Mouse (Mus musculus): ENCODE measurements around the gene Gm609. TPM values are rescaled to one million over a fixed set of nuclear protein-coding genes. Genes with fewer than 3 reads are reported as not detected.
"Not testable (repeated sequence)": the region's sequence is repeated elsewhere in the genome, so short reads cannot be mapped to it uniquely, and the experiment has no call there.

The Gm609 gene
- polyA plus RNA-seq (2014; fragmentation: Nextera tagmentation; extraction: Ambion mirVana) = not detected in 2 replicates

DNA sequence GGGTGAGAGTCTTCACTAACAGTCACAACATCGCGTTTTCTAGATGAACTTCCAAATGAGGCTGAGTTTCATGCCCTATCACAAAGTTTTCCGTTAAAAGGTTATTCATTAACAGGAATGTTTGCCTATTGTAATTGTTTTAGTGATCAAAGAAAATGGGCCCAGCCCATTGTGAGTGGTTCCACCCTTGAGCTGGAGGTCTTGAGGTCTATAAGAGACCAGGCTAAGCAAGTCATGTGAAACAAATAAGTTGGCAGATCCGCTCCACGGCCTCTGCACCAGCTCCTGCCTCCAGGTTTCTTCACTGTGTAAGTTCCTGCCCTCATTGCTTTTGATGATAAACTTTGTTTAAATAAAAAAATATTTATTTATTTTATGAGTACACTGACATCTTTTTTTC is at the start of gene Gm609:
Gm609 (minus strand) TSS at position 43 of the 400 bp plus-strand sequence.
- Histone ChIP-seq H3K36me3 (ENCODE audit: control insufficient read depth, insufficient read depth, low read length) (no peaks in the 10 kb centered on the region), H3K4me2 (ENCODE audit: low read depth, severe bottlenecking) (no peak within 1 kb of the TSS), H3K4me3 (ENCODE audit: low read depth, low read length) (no peak within 1 kb of the TSS), H3K27me3 (ENCODE audit: control insufficient read depth, insufficient read depth, low read length) (no peaks in the 10 kb centered on the region), H3K27ac (replicated peaks; ENCODE audit: low read depth, low read length) (no peak within 1 kb of the TSS), H3K9ac (ENCODE audit: low read length) (no peak within 1 kb of the TSS), H3K4me1 (ENCODE audit: control insufficient read depth, insufficient read depth, low read length) (no peaks in the 10 kb centered on the region), H3K9me3 (ENCODE audit: control insufficient read depth, low read length) (no peaks in the 10 kb centered on the region)
- no peak for ATAC-seq (ENCODE audit: insufficient number of reproducible peaks, low FRiP score, low TSS enrichment, low read depth)
- no peak for DNase-seq (ENCODE audit: low spot score)
- WGBS = 87% methylated on average over 5 of the region's 5 CpGs

DNA sequence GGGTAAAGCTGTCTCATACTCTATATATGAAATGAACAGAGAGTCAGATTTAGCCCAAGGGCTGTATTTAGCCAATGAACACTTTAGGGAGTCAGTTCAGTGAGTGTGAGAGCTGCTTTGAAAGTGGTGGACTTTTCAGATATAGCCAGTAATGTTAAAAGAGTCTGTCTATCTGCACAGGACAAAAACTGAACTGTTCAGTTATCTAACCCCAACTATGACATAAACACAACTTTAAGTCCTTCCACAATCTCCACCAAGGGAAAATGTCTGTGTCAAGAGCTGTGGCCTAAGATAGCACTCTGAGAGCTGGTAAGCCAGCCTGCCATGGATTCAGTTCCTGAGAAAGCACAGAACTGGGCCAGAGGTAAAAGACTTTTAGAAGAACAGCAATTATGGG is 49.3 kb upstream of the Gm609 start:
- no peaks in the 10 kb centered on the region for H3K9me3 ChIP-seq (ENCODE audit: control insufficient read depth, low read length)
- H3K9ac ChIP-seq (ENCODE audit: low read length) = no peak overlapping the region
- ATAC-seq (ENCODE audit: insufficient number of reproducible peaks, low FRiP score, low TSS enrichment, low read depth) (no peak), DNase-seq (ENCODE audit: low spot score) (no peak)
- H3K27ac ChIP-seq (replicated peaks; ENCODE audit: low read depth, low read length) = no peak overlapping the region
- H3K4me3 ChIP-seq (ENCODE audit: low read depth, low read length) = no peak overlapping the region
- no peaks in the 10 kb centered on the region for H3K36me3 ChIP-seq (ENCODE audit: control insufficient read depth, insufficient read depth, low read length)
- H3K4me1 ChIP-seq (ENCODE audit: control insufficient read depth, insufficient read depth, low read length) = no peaks in the 10 kb centered on the region
- H3K27me3 ChIP-seq (ENCODE audit: control insufficient read depth, insufficient read depth, low read length) = no peaks in the 10 kb centered on the region
- H3K4me2 ChIP-seq (ENCODE audit: low read depth, severe bottlenecking) = no peak overlapping the region

DNA sequence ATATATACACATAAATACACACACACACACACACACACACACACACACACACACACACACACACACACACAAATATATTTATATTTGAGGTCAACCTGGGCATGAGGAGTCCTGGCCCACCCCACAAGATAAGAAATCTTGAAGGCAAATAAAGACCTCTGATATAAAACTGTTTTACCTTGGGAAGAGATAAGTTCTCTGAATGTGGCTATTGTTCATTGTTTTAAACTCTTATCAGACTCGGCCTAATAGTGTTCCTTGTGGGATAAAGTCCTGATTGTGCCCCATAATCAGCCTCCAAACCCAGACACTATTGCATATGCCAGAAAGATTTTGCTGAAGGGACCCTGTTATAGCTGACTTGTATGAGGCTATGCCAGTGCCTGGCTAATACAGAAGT is 45.6 kb upstream of the Gm609 start:
- not testable (repeated sequence) for DNase-seq (ENCODE audit: low spot score); H3K4me3 ChIP-seq (ENCODE audit: low read depth, low read length); H3K9me3 ChIP-seq (ENCODE audit: control insufficient read depth, low read length); H3K9ac ChIP-seq (ENCODE audit: low read length); H3K4me2 ChIP-seq (ENCODE audit: low read depth, severe bottlenecking); H3K4me1 ChIP-seq (ENCODE audit: control insufficient read depth, insufficient read depth, low read length); H3K27me3 ChIP-seq (ENCODE audit: control insufficient read depth, insufficient read depth, low read length); H3K27ac ChIP-seq (replicated peaks; ENCODE audit: low read depth, low read length); ATAC-seq (ENCODE audit: insufficient number of reproducible peaks, low FRiP score, low TSS enrichment, low read depth); H3K36me3 ChIP-seq (ENCODE audit: control insufficient read depth, insufficient read depth, low read length)
- 90% methylated on average over 1 of the region's 1 CpGs for WGBS

DNA sequence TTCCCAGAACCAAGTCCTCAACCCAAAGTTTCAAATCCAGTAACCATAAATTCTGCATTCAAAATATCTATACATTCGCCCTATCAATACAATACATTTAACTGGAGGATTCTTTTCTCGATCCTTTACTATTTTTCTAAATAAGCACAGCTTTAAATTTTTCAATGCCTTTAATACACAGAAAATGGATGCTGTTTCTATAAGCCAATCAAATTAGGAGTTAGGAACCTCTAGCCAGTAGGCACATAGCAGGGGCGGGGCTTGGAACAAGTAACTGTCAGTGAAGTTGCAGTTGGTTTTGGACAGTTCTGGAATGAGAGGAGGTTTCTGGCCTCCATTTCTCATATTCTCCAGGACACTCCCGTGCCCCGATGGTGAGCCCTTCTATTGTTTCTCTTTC is 42.2 kb upstream of the Gm609 start, which contains the start of gene Slc9c1:
Slc9c1 (plus strand) TSS at position 301 of the 400 bp plus-strand sequence.
- ATAC-seq (ENCODE audit: insufficient number of reproducible peaks, low FRiP score, low TSS enrichment, low read depth) (no peak), DNase-seq (ENCODE audit: low spot score) (no peak)
- H3K4me2 ChIP-seq (ENCODE audit: low read depth, severe bottlenecking) = no peak within 1 kb of the TSS
- no peak within 1 kb of the TSS for H3K9ac ChIP-seq (ENCODE audit: low read length)
- no peaks in the 10 kb centered on the region for H3K9me3 ChIP-seq (ENCODE audit: control insufficient read depth, low read length)
- H3K27ac ChIP-seq (replicated peaks; ENCODE audit: low read depth, low read length) = no peak within 1 kb of the TSS
- H3K4me3 ChIP-seq (ENCODE audit: low read depth, low read length) = no peak within 1 kb of the TSS
- H3K36me3 ChIP-seq (ENCODE audit: control insufficient read depth, insufficient read depth, low read length) = no peaks in the 10 kb centered on the region
- no peaks in the 10 kb centered on the region for H3K4me1 ChIP-seq (ENCODE audit: control insufficient read depth, insufficient read depth, low read length)
- no peaks in the 10 kb centered on the region for H3K27me3 ChIP-seq (ENCODE audit: control insufficient read depth, insufficient read depth, low read length)
- 88% methylated on average over 5 of the region's 5 CpGs for WGBS

DNA sequence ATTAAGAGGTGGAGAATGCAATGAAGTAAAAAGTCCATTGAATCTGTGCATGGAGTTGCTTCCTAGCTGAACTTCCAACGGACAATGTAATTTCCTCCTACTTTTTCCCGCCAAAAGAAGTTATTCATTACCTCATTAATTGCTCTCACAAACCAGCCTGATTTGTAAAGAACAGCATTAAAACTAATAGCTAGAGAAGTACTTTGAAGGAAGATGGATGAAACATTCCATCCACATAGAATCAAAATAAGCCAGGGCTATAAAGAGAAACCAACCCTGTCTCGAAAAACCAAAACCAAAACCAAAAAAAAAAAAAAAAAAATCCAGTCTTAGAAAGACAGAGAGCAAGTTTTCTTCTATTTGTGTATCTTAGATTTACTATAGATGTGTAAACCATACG is 39.2 kb upstream of the Gm609 start, which contains the start of gene Gm17783:
Gm17783 (minus strand) TSS at position 101 of the 400 bp plus-strand sequence.
- DNase-seq (ENCODE audit: low spot score) (no peak), ATAC-seq (ENCODE audit: insufficient number of reproducible peaks, low FRiP score, low TSS enrichment, low read depth) (no peak)
- Histone ChIP-seq H3K9me3 (ENCODE audit: control insufficient read depth, low read length) (no peaks in the 10 kb centered on the region), H3K4me1 (ENCODE audit: control insufficient read depth, insufficient read depth, low read length) (no peaks in the 10 kb centered on the region), H3K9ac (ENCODE audit: low read length) (no peak within 1 kb of the TSS), H3K4me2 (ENCODE audit: low read depth, severe bottlenecking) (no peak within 1 kb of the TSS), H3K27ac (replicated peaks; ENCODE audit: low read depth, low read length) (no peak within 1 kb of the TSS), H3K27me3 (ENCODE audit: control insufficient read depth, insufficient read depth, low read length) (no peaks in the 10 kb centered on the region), H3K4me3 (ENCODE audit: low read depth, low read length) (no peak within 1 kb of the TSS), H3K36me3 (ENCODE audit: control insufficient read depth, insufficient read depth, low read length) (no peaks in the 10 kb centered on the region)
- WGBS = 92% methylated on average over 4 of the region's 4 CpGs

DNA sequence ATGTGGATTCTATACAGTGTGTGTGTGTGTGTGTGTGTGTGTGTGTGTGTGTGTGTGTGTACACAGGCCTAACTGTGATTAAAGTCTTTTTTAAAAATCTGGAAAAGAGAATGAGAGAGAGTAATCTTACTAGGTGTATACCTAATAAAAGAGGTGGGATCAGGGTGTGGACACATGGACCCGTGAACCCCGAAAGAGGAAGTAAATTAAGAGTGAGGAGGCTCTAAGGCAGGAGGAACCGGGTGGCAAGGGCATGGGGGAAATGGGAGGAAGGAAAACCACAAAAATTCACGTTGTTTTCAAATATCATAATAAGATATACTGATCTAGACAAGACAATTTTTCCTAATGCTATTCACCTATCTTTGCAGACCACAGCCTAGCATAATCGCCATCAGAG is 32.8 kb upstream of the Gm609 start:
- 80% methylated on average over 5 of the region's 5 CpGs for WGBS
- H3K4me3 ChIP-seq (ENCODE audit: low read depth, low read length) = no peak overlapping the region
- no peaks in the 10 kb centered on the region for H3K27me3 ChIP-seq (ENCODE audit: control insufficient read depth, insufficient read depth, low read length)
- H3K4me1 ChIP-seq (ENCODE audit: control insufficient read depth, insufficient read depth, low read length) = no peaks in the 10 kb centered on the region
- H3K9me3 ChIP-seq (ENCODE audit: control insufficient read depth, low read length) = no peaks in the 10 kb centered on the region
- no peak overlapping the region for H3K27ac ChIP-seq (replicated peaks; ENCODE audit: low read depth, low read length)
- no peak overlapping the region for H3K4me2 ChIP-seq (ENCODE audit: low read depth, severe bottlenecking)
- H3K36me3 ChIP-seq (ENCODE audit: control insufficient read depth, insufficient read depth, low read length) = no peaks in the 10 kb centered on the region
- DNase-seq (ENCODE audit: low spot score) (no peak), ATAC-seq (ENCODE audit: insufficient number of reproducible peaks, low FRiP score, low TSS enrichment, low read depth) (no peak)
- H3K9ac ChIP-seq (ENCODE audit: low read length) = no peak overlapping the region

DNA sequence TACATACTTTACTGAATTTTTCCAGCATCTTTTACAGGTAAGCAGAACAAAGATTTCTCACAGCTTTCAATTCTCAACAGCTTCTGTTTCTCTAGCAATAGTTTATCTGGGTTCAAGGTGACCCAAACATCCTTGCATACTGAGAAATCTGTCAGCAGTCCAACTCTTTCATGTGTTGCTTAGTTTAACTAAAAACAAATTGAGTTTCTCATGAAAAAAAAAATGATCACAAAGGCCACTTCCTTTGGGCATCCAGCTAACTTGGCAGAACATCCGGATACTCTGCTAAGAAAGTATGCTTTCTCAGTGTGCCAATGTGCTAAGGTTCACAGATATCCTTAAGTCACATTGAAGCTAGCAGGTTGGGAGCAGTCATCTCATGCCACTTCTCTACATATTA is 2.6 kb upstream of the Gm609 start:
- no peaks in the 10 kb centered on the region for H3K9me3 ChIP-seq (ENCODE audit: control insufficient read depth, low read length)
- no peak overlapping the region for H3K9ac ChIP-seq (ENCODE audit: low read length)
- ATAC-seq (ENCODE audit: insufficient number of reproducible peaks, low FRiP score, low TSS enrichment, low read depth) = no peak
- H3K4me3 ChIP-seq (ENCODE audit: low read depth, low read length) = no peak overlapping the region
- no peak overlapping the region for H3K4me2 ChIP-seq (ENCODE audit: low read depth, severe bottlenecking)
- no peak overlapping the region for H3K27ac ChIP-seq (replicated peaks; ENCODE audit: low read depth, low read length)
- no peak for DNase-seq (ENCODE audit: low spot score)
- no peaks in the 10 kb centered on the region for H3K4me1 ChIP-seq (ENCODE audit: control insufficient read depth, insufficient read depth, low read length)
- no peaks in the 10 kb centered on the region for H3K27me3 ChIP-seq (ENCODE audit: control insufficient read depth, insufficient read depth, low read length)
- no peaks in the 10 kb centered on the region for H3K36me3 ChIP-seq (ENCODE audit: control insufficient read depth, insufficient read depth, low read length)
- WGBS = 95% methylated on average over 1 of the region's 1 CpGs

DNA sequence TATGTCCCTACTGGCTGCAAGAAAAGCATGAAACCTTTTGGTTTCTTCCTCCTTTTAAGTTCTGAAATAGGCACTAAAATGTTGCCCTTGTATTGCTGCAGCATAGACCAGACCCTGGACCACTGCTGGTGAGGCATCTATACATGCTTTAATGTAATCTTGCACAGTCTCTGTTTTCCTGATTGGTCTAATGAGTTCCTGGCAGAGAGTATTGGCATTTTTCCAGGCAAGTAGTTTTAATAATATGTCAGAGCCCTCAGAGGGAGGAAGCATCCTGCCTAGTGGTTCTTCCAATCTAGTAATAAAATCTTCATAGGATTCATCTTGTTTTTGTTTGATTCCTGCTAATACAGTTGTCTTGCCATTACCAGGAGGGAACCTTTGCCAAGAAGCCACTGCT is 15.8 kb downstream of the Gm609 start:
- DNase-seq (ENCODE audit: low spot score) = no peak
- H3K4me2 ChIP-seq (ENCODE audit: low read depth, severe bottlenecking) = no peak overlapping the region
- no peak overlapping the region for H3K4me3 ChIP-seq (ENCODE audit: low read depth, low read length)
- H3K36me3 ChIP-seq (ENCODE audit: control insufficient read depth, insufficient read depth, low read length) = no peaks in the 10 kb centered on the region
- ATAC-seq (ENCODE audit: insufficient number of reproducible peaks, low FRiP score, low TSS enrichment, low read depth) = no peak
- H3K27ac ChIP-seq (replicated peaks; ENCODE audit: low read depth, low read length) = no peak overlapping the region
- no peaks in the 10 kb centered on the region for H3K4me1 ChIP-seq (ENCODE audit: control insufficient read depth, insufficient read depth, low read length)
- H3K9me3 ChIP-seq (ENCODE audit: control insufficient read depth, low read length) = no peaks in the 10 kb centered on the region
- H3K27me3 ChIP-seq (ENCODE audit: control insufficient read depth, insufficient read depth, low read length) = no peaks in the 10 kb centered on the region
- no peak overlapping the region for H3K9ac ChIP-seq (ENCODE audit: low read length)

DNA sequence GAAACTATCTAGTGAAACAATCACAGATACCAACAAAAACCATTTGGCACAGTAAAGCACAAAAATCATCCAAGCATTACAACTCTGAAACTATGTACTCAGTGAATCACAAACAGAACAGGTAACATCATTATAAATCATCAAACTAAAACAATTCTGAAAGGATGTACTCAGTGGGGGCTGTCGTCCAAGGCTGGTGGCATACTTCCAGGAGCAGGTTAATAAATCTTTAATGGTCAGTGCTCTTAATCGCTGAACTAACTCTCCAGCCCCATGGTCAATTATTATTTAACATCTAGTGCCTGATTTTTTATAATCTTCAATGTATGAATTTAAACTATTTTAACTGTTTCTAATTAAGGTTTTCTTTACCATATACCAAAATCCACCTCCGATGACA is 20.9 kb downstream of the Gm609 start:
- not testable (repeated sequence) for H3K27ac ChIP-seq (replicated peaks; ENCODE audit: low read depth, low read length); DNase-seq (ENCODE audit: low spot score); H3K9me3 ChIP-seq (ENCODE audit: control insufficient read depth, low read length); H3K9ac ChIP-seq (ENCODE audit: low read length); H3K4me3 ChIP-seq (ENCODE audit: low read depth, low read length); H3K4me2 ChIP-seq (ENCODE audit: low read depth, severe bottlenecking); H3K4me1 ChIP-seq (ENCODE audit: control insufficient read depth, insufficient read depth, low read length); ATAC-seq (ENCODE audit: insufficient number of reproducible peaks, low FRiP score, low TSS enrichment, low read depth); H3K36me3 ChIP-seq (ENCODE audit: control insufficient read depth, insufficient read depth, low read length); H3K27me3 ChIP-seq (ENCODE audit: control insufficient read depth, insufficient read depth, low read length)
- 72% methylated on average over 3 of the region's 3 CpGs for WGBS
